ENCODE assay signal across 8 mouse cellular contexts in the genomic region with DNA sequence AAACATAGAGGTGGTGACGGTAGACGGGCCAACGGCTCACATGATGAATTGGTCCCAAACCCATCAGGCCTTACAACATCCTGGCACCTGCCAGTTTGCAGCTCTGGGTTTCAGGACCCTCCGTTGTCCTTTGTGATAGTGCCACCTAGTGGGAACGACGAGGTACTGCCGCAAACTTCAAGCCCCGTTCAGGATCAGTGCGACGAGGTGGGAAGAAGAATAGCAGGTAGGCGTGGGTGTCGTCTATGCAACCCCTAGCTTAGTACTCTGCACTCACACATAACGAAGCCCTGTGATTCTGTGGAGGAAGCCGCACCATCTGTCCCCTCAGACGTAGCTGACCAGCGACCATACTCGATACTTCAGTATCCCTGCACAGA. TPM values are rescaled to one million over a fixed set of nuclear protein-coding genes. Genes with fewer than 3 reads are reported as not detected.
DNase-seq lines count a peak whose midpoint lies in the region; ATAC-seq and TF ChIP-seq lines count a peak whose summit lies in the region.

No protein-coding gene starts in this region.

- TF ChIP-seq CTCF in olfactory bulb, adult 2 months (IDR thresholded peaks at IDR 0.05; ENCODE audit: insufficient read depth, low read depth, low read length), result peak; percentile 92

- peak; percentile 95 for DNase-seq in MN1 (ENCODE audit: low spot score)
- DNase-seq in cerebellum, adult 9-10 months, result peak; percentile 93
- peak; percentile 57 for DNase-seq in layer of hippocampus, adult 9-10 months (ENCODE audit: low spot score)
- peak; percentile 78 to 83 for DNase-seq in thymus, adult 18-20 months

- H3K4me1 ChIP-seq in lung, embryonic 15.5 days, result peaks cover 34% of the 10 kb centered on the region
- peaks cover 12% of the 10 kb centered on the region for H3K4me1 ChIP-seq in olfactory bulb, adult 2 months (ENCODE audit: control insufficient read depth, insufficient read depth, low read length)

- ATAC-seq in frontal cortex, adult (ENCODE audit: low TSS enrichment), result peak; percentile 36
- ATAC-seq in hematopoietic stem cell, adult 5-6 weeks (replicated peaks in 1 of 2; ENCODE audit: insufficient read depth in 1 of 2, low FRiP score in 2 of 2, low TSS enrichment in 1 of 2, low read depth in 1 of 2, poor library complexity in 2 of 2, severe bottlenecking in 2 of 2), result peak; percentile 55 to 73
- peak; percentile 66 for ATAC-seq in lung, embryonic 15.5 days (ENCODE audit: borderline replicate concordance, extremely low read depth, low FRiP score, low TSS enrichment)

- peak overlapping the region; percentile 73 for H3K4me2 ChIP-seq in lung, embryonic 15.5 days

- WGBS in lung, embryonic 15.5 days, result under 1% methylated on average over 17 of the region's 17 CpGs
- WGBS in olfactory bulb, adult 2 months, result under 1% methylated on average over 17 of the region's 17 CpGs

- no peaks in the 10 kb centered on the region for H3K27me3 ChIP-seq in lung, embryonic 15.5 days

- H3K36me3 ChIP-seq in lung, embryonic 15.5 days, result peaks cover 16% of the 10 kb centered on the region

- H3K9ac ChIP-seq in lung, embryonic 15.5 days, result peak overlapping the region; percentile 100

- TF ChIP-seq POLR2A in olfactory bulb, adult 2 months (IDR thresholded peaks at IDR 0.05; ENCODE audit: insufficient read depth, low read depth, low read length), result no peak

- H3K4me3 ChIP-seq in lung, embryonic 15.5 days, result peak overlapping the region; percentile 99
- H3K4me3 ChIP-seq in olfactory bulb, adult 2 months (ENCODE audit: insufficient read depth, low read depth, low read length), result peak overlapping the region; percentile 77

- H3K27ac ChIP-seq in lung, embryonic 15.5 days, result peak overlapping the region; percentile 98
- peak overlapping the region; percentile 75 for H3K27ac ChIP-seq in olfactory bulb, adult 2 months (ENCODE audit: insufficient read depth, low read depth, low read length)

- no peaks in the 10 kb centered on the region for H3K9me3 ChIP-seq in lung, embryonic 15.5 days

RNA-seq across cellular contexts. Expression of a gene that starts 0.8 kb away (rescaled TPM):
- total RNA-seq in hematopoietic stem cell, adult 5-6 weeks (2017), result 105 and 125 TPM in 2 replicates
- 10.8 and 12.0 TPM in 2 replicates for polyA plus RNA-seq in lung, embryonic 15.5 days (2015; fragmentation: Nextera tagmentation; extraction: Ambion mirVana)
- 231 TPM in 1 of 2 replicates, not detected in the other for polyA plus RNA-seq in olfactory bulb, adult 2 months (2012; ENCODE audit: insufficient read depth, insufficient read length, low replicate concordance, missing spikeins)

RNA-seq across cellular contexts. Expression of a gene that starts 8.1 kb away (rescaled TPM):
- 0.40 and 0.50 TPM in 2 replicates for total RNA-seq in hematopoietic stem cell, adult 5-6 weeks (2017)
- 0.30 and 0.36 TPM in 2 replicates for polyA plus RNA-seq in lung, embryonic 15.5 days (2015; fragmentation: Nextera tagmentation; extraction: Ambion mirVana)
- not detected in 2 replicates for polyA plus RNA-seq in olfactory bulb, adult 2 months (2012; ENCODE audit: insufficient read depth, insufficient read length, low replicate concordance, missing spikeins)

RNA-seq across cellular contexts. Expression of a gene that starts 57.8 kb away (rescaled TPM):
- total RNA-seq in hematopoietic stem cell, adult 5-6 weeks (2017), result 34.2 and 56.2 TPM in 2 replicates
- 10.8 and 11.3 TPM in 2 replicates for polyA plus RNA-seq in lung, embryonic 15.5 days (2015; fragmentation: Nextera tagmentation; extraction: Ambion mirVana)
- polyA plus RNA-seq in olfactory bulb, adult 2 months (2012; ENCODE audit: insufficient read depth, insufficient read length, low replicate concordance, missing spikeins), result 226 and 246 TPM in 2 replicates

RNA-seq across cellular contexts. Expression of a gene that starts 58.6 kb away (rescaled TPM):
- total RNA-seq in hematopoietic stem cell, adult 5-6 weeks (2017), result 0.50 TPM in 1 of 2 replicates, not detected in the other
- 9.9 and 10.1 TPM in 2 replicates for polyA plus RNA-seq in lung, embryonic 15.5 days (2015; fragmentation: Nextera tagmentation; extraction: Ambion mirVana)
- polyA plus RNA-seq in olfactory bulb, adult 2 months (2012; ENCODE audit: insufficient read depth, insufficient read length, low replicate concordance, missing spikeins), result not detected in 2 replicates

Comparison
In these comparisons a context has a peak if more than half of its experiments do, and no peak if none do; other contexts are left out.
1. Peak in every context shown above with its lines: DNase-seq, ATAC-seq, H3K4me3 ChIP-seq and H3K27ac ChIP-seq.
2. RNA of a gene that starts 57.8 kb away (polyA plus RNA-seq): 226 to 246 TPM in olfactory bulb, adult 2 months; 10.8 to 11.3 TPM in lung, embryonic 15.5 days; every median in the first group is over 10 times any median in the second.